Mouse (Mus musculus) cortical plate, adult 2 months (tissue): Measurements from ENCODE around the gene Nat8f2.

Experiments
- CTCF ChIP-seq: fragments of 200-500 bp; IDR thresholded peaks from 2 replicates; pipeline ENCODE4 v1.5.1; 2011; ENCODE audit warnings: mild to moderate bottlenecking, control low read depth, low read length; ENCODE audit not compliant: insufficient read depth; ENCODE audit errors: extremely low read depth
- POLR2A ChIP-seq: fragments of 200-500 bp; IDR thresholded peaks from 2 replicates; pipeline ENCODE4 v1.6.1; 2011; ENCODE audit warnings: mild to moderate bottlenecking, low read length, control low read depth; ENCODE audit not compliant: insufficient read depth; ENCODE audit errors: extremely low read depth

- TF ChIP-seq CTCF: no peak
- TF ChIP-seq POLR2A: no peak
Observed at GRCm38 (mm10) chr6:85849240-85849639, 19.7 kb downstream of the Nat8f2 start.
